Mouse (Mus musculus): ENCODE data around the gene Cox7b2.

DNA sequence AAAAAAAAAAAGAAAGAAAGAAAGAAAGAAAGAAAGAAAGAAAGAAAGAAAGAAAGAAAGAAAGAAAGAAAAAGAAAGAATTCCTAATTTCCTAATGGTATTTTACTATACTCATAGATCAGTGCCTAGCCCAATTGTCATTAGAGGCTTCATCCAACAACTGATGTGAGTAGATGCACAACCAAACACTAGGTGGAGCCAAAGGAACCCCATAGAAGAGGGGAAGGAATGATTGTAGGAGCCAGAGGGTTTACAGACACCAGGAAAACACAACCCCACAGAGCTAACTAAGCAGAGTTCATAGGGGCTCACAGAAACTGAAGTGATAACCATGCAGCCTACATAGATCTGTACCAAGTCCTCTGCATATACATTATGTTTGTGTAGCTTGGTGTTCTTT, 2.5 kb downstream of the Cox7b2 start:
- TF ChIP-seq TAL1 (IDR thresholded peaks at IDR 0.05; ENCODE audit: low read length) (no peak), GATA1 (IDR thresholded peaks at IDR 0.05; ENCODE audit: low read length) (no peak)
